Mouse (Mus musculus): ENCODE data around the gene Etv6. TPM values are rescaled to one million over a fixed set of nuclear protein-coding genes. Genes with fewer than 3 reads are reported as not detected.

Etv6 gene
- total RNA-seq, 2 experiments from 2014 or later: 67.1 to 124 TPM

GRCm38 (mm10) chr6:134301951-134302350, 266.5 kb downstream of the Etv6 start:
- ATAC-seq (replicated peaks; ENCODE audit: poor library complexity): no peak

- no peak for ATAC-seq (replicated peaks; ENCODE audit: poor library complexity)
Observed at GRCm38 (mm10) chr6:134311346-134311745, 275.8 kb downstream of the Etv6 start.

- no peak for ATAC-seq (replicated peaks; ENCODE audit: poor library complexity)
Observed at GRCm38 (mm10) chr6:134312571-134312970, 277.1 kb downstream of the Etv6 start.

GRCm38 (mm10) chr6:134317371-134317770, 281.9 kb downstream of the Etv6 start:
- no peak for ATAC-seq (replicated peaks; ENCODE audit: poor library complexity)

Other genes starting within 250 kb of the Etv6 start
- gene Kap, start 181.9 kb upstream of the Etv6 start, total RNA-seq (2015): not detected in 2 replicates
- not detected in 2 replicates for gene Kap, start 181.9 kb upstream of the Etv6 start, total RNA-seq (2017)